Mouse (Mus musculus): ENCODE results near the gene Gm3402. TPM values are rescaled to one million over a fixed set of nuclear protein-coding genes. Genes with fewer than 3 reads are reported as not detected.
"Not testable (repeated sequence)": the region's sequence is repeated elsewhere in the genome, so short reads cannot be mapped to it uniquely, and the experiment has no call there.

Gene Gm3402
- not detected for total RNA-seq (2021)
- long read RNA-seq, experiment 1 = 0 reads
- long read RNA-seq, experiment 2 = 0 reads

GRCm38 (mm10) chr5:146513823-146514222 is at the start of gene Gm3402:
TSS of gene Gm3402 (plus strand) at chr5:146514123.
- DNase-seq (ENCODE audit: low spot score in 2 of 2) = not testable (repeated sequence)

GRCm38 (mm10) chr5:146466663-146467062 is 47.3 kb upstream of the Gm3402 start:
- peak; percentile 27 to 30 for DNase-seq (ENCODE audit: low spot score in 2 of 2)

GRCm38 (mm10) chr5:146468311-146468710 is 45.6 kb upstream of the Gm3402 start:
- DNase-seq (ENCODE audit: low spot score in 2 of 2) = no peak

- no peak for DNase-seq (ENCODE audit: low spot score in 2 of 2)
Measured at GRCm38 (mm10) chr5:146470821-146471220, 43.1 kb upstream of the Gm3402 start.

- DNase-seq (ENCODE audit: low spot score in 2 of 2) = no peak
Measured at GRCm38 (mm10) chr5:146471311-146471710, 42.6 kb upstream of the Gm3402 start.

GRCm38 (mm10) chr5:146471821-146472220 is 42.1 kb upstream of the Gm3402 start:
- peak in 1 of 2 experiments; percentile 12 for DNase-seq (ENCODE audit: low spot score in 2 of 2)

GRCm38 (mm10) chr5:146479564-146479963 is 34.4 kb upstream of the Gm3402 start:
- DNase-seq (ENCODE audit: low spot score in 2 of 2) = peak; percentile 22 to 47

GRCm38 (mm10) chr5:146481665-146482064 is 32.3 kb upstream of the Gm3402 start, which contains the start of gene Gm6408:
TSS of gene Gm6408 (plus strand) at chr5:146481965.
- DNase-seq (ENCODE audit: low spot score in 2 of 2) = not testable (repeated sequence)

- DNase-seq (ENCODE audit: low spot score in 2 of 2) = peak; percentile 27 to 56
Measured at GRCm38 (mm10) chr5:146488959-146489358, 25.0 kb upstream of the Gm3402 start.

- DNase-seq (ENCODE audit: low spot score in 2 of 2) = not testable (repeated sequence)
Measured at GRCm38 (mm10) chr5:146491063-146491462, 22.9 kb upstream of the Gm3402 start, which contains the start of gene Gm6370. TSS of gene Gm6370 (plus strand) at chr5:146491363.

GRCm38 (mm10) chr5:146502099-146502498 is 11.8 kb upstream of the Gm3402 start, which contains the start of gene 4930449I24Rik:
TSS of gene 4930449I24Rik (plus strand) at chr5:146502399.
- not testable (repeated sequence) for DNase-seq (ENCODE audit: low spot score in 2 of 2)

- DNase-seq (ENCODE audit: low spot score in 2 of 2) = not testable (repeated sequence)
Measured at GRCm38 (mm10) chr5:146525501-146525900, 11.6 kb downstream of the Gm3402 start, which contains the start of gene Gm3404. TSS of gene Gm3404 (plus strand) at chr5:146525801.

- DNase-seq (ENCODE audit: low spot score in 2 of 2) = not testable (repeated sequence)
Measured at GRCm38 (mm10) chr5:146537347-146537746, 23.4 kb downstream of the Gm3402 start, which contains the start of gene Gm3409. TSS of gene Gm3409 (plus strand) at chr5:146537647.

- DNase-seq (ENCODE audit: low spot score in 2 of 2) = not testable (repeated sequence)
Measured at GRCm38 (mm10) chr5:146555836-146556235, 41.9 kb downstream of the Gm3402 start, which contains the start of gene Gm3415. TSS of gene Gm3415 (plus strand) at chr5:146556136.

- no peak for DNase-seq (ENCODE audit: low spot score in 2 of 2)
Measured at GRCm38 (mm10) chr5:146564259-146564658, 50.3 kb downstream of the Gm3402 start.

Other genes starting within 250 kb of the Gm3402 start
- gene Wasf3, start 129.1 kb upstream of the Gm3402 start, total RNA-seq (2021) = 10 to 100 TPM; 87.4 to 91.9 TPM
- not detected for gene Gm6408, start 32.2 kb upstream of the Gm3402 start, total RNA-seq (2021)
- not detected for gene Gm6370, start 22.8 kb upstream of the Gm3402 start, total RNA-seq (2021)
- not detected for gene 4930449I24Rik, start 11.7 kb upstream of the Gm3402 start, total RNA-seq (2021)
- gene Gm3404, start 11.7 kb downstream of the Gm3402 start, total RNA-seq (2021) = not detected
- gene Gm3409, start 23.5 kb downstream of the Gm3402 start, total RNA-seq (2021) = not detected
- gene Gm3415, start 42.0 kb downstream of the Gm3402 start, total RNA-seq (2021) = not detected
- 10 to 100 TPM; 24.4 to 30.5 TPM for gene Gpr12, start 71.1 kb downstream of the Gm3402 start, total RNA-seq (2021)